Mouse (Mus musculus): ENCODE measurements at regions not wholly inside any gene's neighbourhood (a gene's known extent, or its start where the extent isn't known, plus 50 kb on each side); places are given as distances from the start of the nearest gene placed in this dataset.

DNA sequence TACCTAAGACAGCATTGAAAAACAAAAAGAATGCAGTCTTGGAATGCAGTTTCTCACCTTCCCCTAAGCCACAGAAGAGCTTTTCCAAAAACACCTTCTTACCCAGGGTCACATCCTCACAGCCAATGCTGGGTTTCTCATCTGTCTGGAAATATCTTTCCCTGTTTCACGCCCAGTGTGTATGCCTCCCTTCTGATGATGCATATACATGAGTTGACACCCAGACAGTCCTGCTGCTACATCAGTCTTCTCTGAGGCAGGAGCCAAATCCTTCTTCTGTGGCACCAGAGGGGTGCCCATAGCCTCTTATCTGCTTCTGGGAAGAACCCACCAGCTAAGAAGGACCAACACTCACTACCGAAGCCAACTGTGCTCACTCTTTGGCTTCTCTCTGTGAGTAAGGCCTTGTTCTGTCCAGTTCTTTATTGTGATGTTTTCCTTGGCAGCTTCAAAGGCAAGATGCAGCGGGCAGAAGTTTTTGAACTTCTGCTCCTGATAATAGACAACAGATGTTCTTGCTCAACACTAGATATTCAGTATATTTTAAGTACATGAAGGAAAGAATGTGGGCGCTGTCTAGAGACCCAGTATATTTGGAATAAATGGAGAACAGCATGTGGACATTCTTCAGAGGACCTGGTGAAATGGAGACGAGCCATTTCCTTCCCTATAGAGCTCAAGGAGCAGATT, 228.2 kb downstream of the Nuak1 start:
- TF ChIP-seq CTCF (IDR thresholded peaks at IDR 0.05; ENCODE audit: control insufficient read depth, insufficient read depth, low read length): no peak
- no peak for TF ChIP-seq POLR2A (IDR thresholded peaks at IDR 0.05; ENCODE audit: borderline replicate concordance, control insufficient read depth, low read depth, low read length)

Measured in bone marrow, adult 2 months (tissue).